Mouse (Mus musculus): ENCODE measurements at regions not wholly inside any gene's neighbourhood (a gene's known extent, or its start where the extent isn't known, plus 50 kb on each side); places are given as distances from the start of the nearest gene placed in this dataset.
A peak's percentile ranks its signal among the peaks of the same experiment; 100 is the strongest.
"Not testable (repeated sequence)": the region's sequence is repeated elsewhere in the genome, so short reads cannot be mapped to it uniquely, and the experiment has no call there.

DNA sequence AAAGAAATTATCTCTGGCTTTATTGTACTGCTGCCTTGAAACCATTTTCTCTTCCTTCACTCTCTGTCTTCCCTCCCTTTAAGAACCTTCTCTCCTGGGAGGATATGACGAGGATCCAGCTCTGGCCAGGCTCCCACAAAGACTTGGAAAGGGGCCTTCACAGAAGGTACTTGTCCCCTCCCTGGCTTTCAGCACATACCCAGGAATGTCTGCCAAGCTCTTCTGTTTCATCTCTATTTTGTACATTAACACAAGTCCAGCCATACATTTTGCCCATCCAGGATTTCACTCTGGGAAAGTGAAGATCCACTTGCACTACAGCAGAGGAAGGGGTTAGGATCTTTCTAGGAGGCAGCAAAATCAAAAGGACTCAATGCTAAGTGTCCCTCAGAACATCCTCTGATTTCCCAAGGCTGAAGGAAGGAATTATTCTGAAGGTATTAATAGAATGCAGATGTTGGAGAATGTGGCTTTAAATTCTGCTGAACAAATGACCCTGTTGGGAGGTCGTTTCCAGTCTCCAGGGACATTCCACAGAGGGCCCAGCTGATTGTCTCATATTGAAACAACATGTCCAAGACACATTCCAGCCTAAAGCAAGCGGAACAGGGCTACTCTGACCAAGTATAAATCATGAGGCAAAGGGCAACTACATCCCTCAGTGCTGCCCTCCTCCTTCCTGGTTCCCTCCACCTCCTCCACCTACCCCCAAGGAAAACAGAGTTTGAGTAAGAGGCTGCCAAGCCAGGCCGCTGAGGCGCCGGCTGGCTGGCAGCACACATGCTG lies 122.1 kb upstream of the Gm21897 start:
- Histone ChIP-seq H3K36me3 (ENCODE audit: control insufficient read depth, insufficient read depth) (no peaks in the 10 kb centered on the region), H3ac (ENCODE audit: control insufficient read depth, insufficient read length) (no peak overlapping the region), H3K27me3 (ENCODE audit: control insufficient read depth, insufficient read depth, insufficient read length) (no peaks in the 10 kb centered on the region), H3K79me2 (ENCODE audit: control insufficient read depth, insufficient read depth) (no peaks in the 10 kb centered on the region), H3K4me2 (ENCODE audit: low read depth) (peak overlapping the region; percentile 40), H3K4me3 (no peak overlapping the region)
- TF ChIP-seq MYOD1 (IDR thresholded peaks at IDR 0.05; ENCODE audit: control insufficient read depth in 1 of 3, insufficient read length in 2 of 3, low read depth in 2 of 3) (no peak), POLR2AphosphoS2 (IDR thresholded peaks at IDR 0.05; ENCODE audit: insufficient read length, low read depth) (no peak), MAX (IDR thresholded peaks at IDR 0.05; ENCODE audit: low read depth) (no peak), TCF3 (IDR thresholded peaks at IDR 0.05; ENCODE audit: insufficient read length, low read depth) (no peak), MYOG (IDR thresholded peaks at IDR 0.05; ENCODE audit: control insufficient read depth in 1 of 3, insufficient read depth in 1 of 3, insufficient read length in 2 of 3, low read depth in 2 of 3) (no peak), USF1 (IDR thresholded peaks at IDR 0.05; ENCODE audit: low read depth) (no peak), E2F4 (IDR thresholded peaks at IDR 0.05; ENCODE audit: insufficient read depth) (no peak), SRF (IDR thresholded peaks at IDR 0.05; ENCODE audit: control insufficient read depth, insufficient read length, low read depth) (no peak), POLR2A (IDR thresholded peaks at IDR 0.05; ENCODE audit: insufficient read length, low read depth) (no peak), CEBPB (IDR thresholded peaks at IDR 0.05; ENCODE audit: insufficient read depth, poor library complexity, severe bottlenecking) (no peak), REST (IDR thresholded peaks at IDR 0.05; ENCODE audit: insufficient read depth, insufficient read length) (no peak), TCF12 (IDR thresholded peaks at IDR 0.05; ENCODE audit: insufficient read depth, poor library complexity, severe bottlenecking) (no peak)

DNA sequence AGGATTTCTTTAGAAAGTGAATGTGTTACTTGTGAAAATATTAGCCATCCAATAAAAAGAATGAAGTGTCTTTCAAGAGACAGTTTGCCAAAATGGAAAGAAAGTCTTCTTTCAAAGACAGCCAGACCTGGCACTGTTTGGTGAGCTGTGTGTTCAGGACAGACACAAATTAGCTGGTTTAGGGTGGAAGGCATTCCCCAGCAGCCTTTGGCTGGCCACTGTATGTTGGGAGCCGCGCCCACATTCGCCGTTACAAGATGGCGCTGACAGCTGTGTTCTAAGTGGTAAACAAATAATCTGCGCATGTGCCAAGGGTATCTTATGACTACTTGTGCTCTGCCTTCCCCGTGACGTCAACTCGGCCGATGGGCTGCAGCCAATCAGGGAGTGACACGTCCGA lies 121.3 kb upstream of the Gm21897 start:
- not testable (repeated sequence) for H3K36me3 ChIP-seq (ENCODE audit: control insufficient read depth, insufficient read depth); H3ac ChIP-seq (ENCODE audit: control insufficient read depth, insufficient read length); H3K4me3 ChIP-seq; H3K27me3 ChIP-seq (ENCODE audit: control insufficient read depth, insufficient read depth, insufficient read length); H3K79me2 ChIP-seq (ENCODE audit: control insufficient read depth, insufficient read depth)
- H3K4me2 ChIP-seq (ENCODE audit: low read depth) = peak overlapping the region; percentile 40

DNA sequence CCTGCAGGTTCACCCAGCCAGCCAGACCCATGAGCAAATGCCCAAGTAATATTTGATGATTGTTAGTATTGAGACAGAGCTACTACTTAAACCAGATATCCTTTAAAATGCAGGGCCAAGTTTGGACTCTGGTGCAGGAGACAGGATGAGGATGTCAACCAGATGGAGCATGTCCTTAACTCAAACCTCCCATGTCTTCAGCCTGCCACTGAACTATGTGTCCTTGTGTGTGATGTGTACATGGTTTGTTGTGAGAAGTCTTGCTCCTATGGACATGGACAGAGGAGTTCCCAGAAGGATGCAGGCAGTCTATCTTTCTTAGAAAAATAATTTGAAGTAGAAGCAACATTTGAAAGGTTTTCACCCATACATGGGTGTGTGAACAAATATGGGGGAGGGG lies 120.4 kb upstream of the Gm21897 start:
- no peak overlapping the region for H3K4me3 ChIP-seq
- TF ChIP-seq MYOD1 (IDR thresholded peaks at IDR 0.05; ENCODE audit: control insufficient read depth in 1 of 3, insufficient read length in 2 of 3, low read depth in 2 of 3) = no peak
- TF ChIP-seq POLR2A (IDR thresholded peaks at IDR 0.05; ENCODE audit: insufficient read length, low read depth) = no peak
- no peak overlapping the region for H3K4me2 ChIP-seq (ENCODE audit: low read depth)
- H3K36me3 ChIP-seq (ENCODE audit: control insufficient read depth, insufficient read depth) = no peaks in the 10 kb centered on the region
- H3K27me3 ChIP-seq (ENCODE audit: control insufficient read depth, insufficient read depth, insufficient read length) = no peaks in the 10 kb centered on the region
- H3ac ChIP-seq (ENCODE audit: control insufficient read depth, insufficient read length) = no peak overlapping the region
- no peaks in the 10 kb centered on the region for H3K79me2 ChIP-seq (ENCODE audit: control insufficient read depth, insufficient read depth)

DNA sequence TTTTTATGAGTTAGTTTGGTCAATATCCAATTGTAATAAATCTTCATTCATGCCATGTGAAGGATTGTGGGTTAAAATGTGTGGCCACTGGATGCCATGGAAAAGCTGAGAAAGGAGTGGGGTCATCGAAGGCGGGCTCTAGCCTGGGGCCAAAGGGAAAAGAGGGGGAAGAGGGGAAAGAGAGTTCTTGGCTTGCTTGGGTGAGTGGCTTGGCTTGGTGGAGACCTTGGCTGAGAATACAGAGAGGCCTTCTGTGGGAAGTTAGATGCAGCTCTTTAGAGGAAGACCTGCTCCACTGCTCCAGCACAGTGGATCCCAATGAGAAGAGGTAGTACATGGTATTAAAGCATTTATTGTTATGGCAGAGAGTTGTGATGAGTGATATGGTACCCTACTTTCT lies 101.3 kb upstream of the Gm21897 start:
- TF ChIP-seq TCF12 (IDR thresholded peaks at IDR 0.05; ENCODE audit: insufficient read depth, poor library complexity, severe bottlenecking) = no peak
- no peak for TF ChIP-seq MAX (IDR thresholded peaks at IDR 0.05; ENCODE audit: low read depth)
- no peak for TF ChIP-seq CEBPB (IDR thresholded peaks at IDR 0.05; ENCODE audit: insufficient read depth, poor library complexity, severe bottlenecking)
- no peak for TF ChIP-seq SRF (IDR thresholded peaks at IDR 0.05; ENCODE audit: control insufficient read depth, insufficient read length, low read depth)
- TF ChIP-seq TCF3 (IDR thresholded peaks at IDR 0.05; ENCODE audit: insufficient read length, low read depth) = no peak
- no peak for TF ChIP-seq POLR2A (IDR thresholded peaks at IDR 0.05; ENCODE audit: insufficient read length, low read depth)
- TF ChIP-seq E2F4 (IDR thresholded peaks at IDR 0.05; ENCODE audit: insufficient read depth) = no peak
- TF ChIP-seq REST (IDR thresholded peaks at IDR 0.05; ENCODE audit: insufficient read depth, insufficient read length) = no peak
- no peak for TF ChIP-seq POLR2AphosphoS2 (IDR thresholded peaks at IDR 0.05; ENCODE audit: insufficient read length, low read depth)
- TF ChIP-seq MYOD1 (IDR thresholded peaks at IDR 0.05; ENCODE audit: control insufficient read depth in 1 of 3, insufficient read length in 2 of 3, low read depth in 2 of 3) = no peak
- no peak for TF ChIP-seq USF1 (IDR thresholded peaks at IDR 0.05; ENCODE audit: low read depth)
- TF ChIP-seq MYOG (IDR thresholded peaks at IDR 0.05; ENCODE audit: control insufficient read depth in 1 of 3, insufficient read depth in 1 of 3, insufficient read length in 2 of 3, low read depth in 2 of 3) = no peak

DNA sequence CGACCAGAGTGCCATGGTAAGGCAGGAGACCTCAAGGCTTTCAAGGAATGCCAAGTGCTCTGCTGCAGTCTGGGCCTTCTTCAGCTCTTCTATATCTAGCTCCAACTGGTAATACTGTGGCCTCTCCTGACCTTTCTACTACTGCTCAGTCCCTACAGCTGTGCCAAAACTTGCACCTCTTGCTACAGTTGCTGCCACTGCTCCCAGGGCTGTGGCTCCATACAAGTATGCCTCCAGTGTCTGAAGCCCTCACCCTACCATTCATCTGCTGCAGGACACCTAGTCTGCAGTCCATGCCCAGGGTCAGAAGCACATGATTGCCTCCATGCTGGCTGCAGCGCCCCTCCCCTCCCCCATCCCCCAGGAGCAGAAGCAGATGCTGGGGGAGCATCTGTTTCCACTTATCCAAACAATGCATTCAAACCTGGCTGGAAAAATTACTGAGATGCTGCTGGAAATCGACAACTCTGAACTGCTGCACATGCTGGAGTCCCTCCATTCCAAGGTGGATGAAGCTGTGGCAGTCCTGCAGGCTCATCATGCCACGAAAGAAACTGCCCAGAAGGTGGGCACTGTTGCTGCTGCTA lies 96.2 kb upstream of the Gm21897 start:
- TF ChIP-seq MYOD1 (IDR thresholded peaks at IDR 0.05; ENCODE audit: control insufficient read depth in 1 of 3, insufficient read length in 2 of 3, low read depth in 2 of 3) (no peak), POLR2A (IDR thresholded peaks at IDR 0.05; ENCODE audit: insufficient read length, low read depth) (no peak), USF1 (IDR thresholded peaks at IDR 0.05; ENCODE audit: low read depth) (no peak), CEBPB (IDR thresholded peaks at IDR 0.05; ENCODE audit: insufficient read depth, poor library complexity, severe bottlenecking) (no peak), REST (IDR thresholded peaks at IDR 0.05; ENCODE audit: insufficient read depth, insufficient read length) (no peak), MYOG (IDR thresholded peaks at IDR 0.05; ENCODE audit: control insufficient read depth in 1 of 3, insufficient read depth in 1 of 3, insufficient read length in 2 of 3, low read depth in 2 of 3) (no peak), POLR2AphosphoS2 (IDR thresholded peaks at IDR 0.05; ENCODE audit: insufficient read length, low read depth) (no peak), MAX (IDR thresholded peaks at IDR 0.05; ENCODE audit: low read depth) (no peak), E2F4 (IDR thresholded peaks at IDR 0.05; ENCODE audit: insufficient read depth) (no peak), SRF (IDR thresholded peaks at IDR 0.05; ENCODE audit: control insufficient read depth, insufficient read length, low read depth) (no peak), TCF12 (IDR thresholded peaks at IDR 0.05; ENCODE audit: insufficient read depth, poor library complexity, severe bottlenecking) (no peak), TCF3 (IDR thresholded peaks at IDR 0.05; ENCODE audit: insufficient read length, low read depth) (no peak)

More for the DNA sequence above, 101.3 kb upstream of the Gm21897 start:
- H3K79me2 ChIP-seq (ENCODE audit: control insufficient read depth, insufficient read depth) = no peaks in the 10 kb centered on the region
- no peak overlapping the region for H3K4me2 ChIP-seq (ENCODE audit: low read depth)
- no peak overlapping the region for H3ac ChIP-seq (ENCODE audit: control insufficient read depth, insufficient read length)
- H3K27me3 ChIP-seq (ENCODE audit: control insufficient read depth, insufficient read depth, insufficient read length) = no peaks in the 10 kb centered on the region
- no peaks in the 10 kb centered on the region for H3K36me3 ChIP-seq (ENCODE audit: control insufficient read depth, insufficient read depth)
- no peak overlapping the region for H3K4me3 ChIP-seq

More for the DNA sequence above, 96.2 kb upstream of the Gm21897 start:
- Histone ChIP-seq H3ac (ENCODE audit: control insufficient read depth, insufficient read length) (no peak overlapping the region), H3K36me3 (ENCODE audit: control insufficient read depth, insufficient read depth) (no peaks in the 10 kb centered on the region), H3K27me3 (ENCODE audit: control insufficient read depth, insufficient read depth, insufficient read length) (no peaks in the 10 kb centered on the region), H3K79me2 (ENCODE audit: control insufficient read depth, insufficient read depth) (no peaks in the 10 kb centered on the region), H3K4me3 (no peak overlapping the region), H3K4me2 (ENCODE audit: low read depth) (no peak overlapping the region)

Measured in myocyte (in vitro differentiated cells).